Mouse (Mus musculus) heart, embryonic 14.5 days (tissue): ENCODE results near the gene Rpl11. TPM values are rescaled to one million over a fixed set of nuclear protein-coding genes. Genes with fewer than 3 reads are reported as not detected.

ENCODE experiments used
- ATAC-seq: fragments of 200-750 bp; cut with Nextera tagmentation; 2 replicates; pipeline ENCODE4 v1.8.0; 2017; ENCODE audit warnings: low read depth, moderate TSS enrichment; ENCODE audit not compliant: insufficient number of reproducible peaks, insufficient read depth, low FRiP score
- H3K27ac ChIP-seq, 2 experiments: fragments of 200-500 bp in 1 of 2; fragments of 300-500 bp in 1 of 2; sonication (generic) in 1 of 2; replicated peaks in 1 of 2; 2 replicates each; pipeline ENCODE4 v1.5.1; 2012 to 2014; ENCODE audit warnings: low read depth in 2 of 2, low read length in 2 of 2, control low read depth in 1 of 2, mild to moderate bottlenecking in 1 of 2, mixed read lengths in 1 of 2; ENCODE audit not compliant: control insufficient read depth in 1 of 2, insufficient read depth in 1 of 2
- H3K27me3 ChIP-seq: fragments of 300-500 bp; sonication (generic); 2 replicates; pipeline ENCODE4 v1.6.1; 2014; ENCODE audit warnings: mild to moderate bottlenecking, low read length, control low read depth; ENCODE audit not compliant: control insufficient read depth, insufficient read depth
- H3K36me3 ChIP-seq: fragments of 300-500 bp; sonication (generic); 2 replicates; pipeline ENCODE4 v1.6.1; 2014; ENCODE audit warnings: mild to moderate bottlenecking, control low read depth, low read length, mixed read lengths; ENCODE audit not compliant: control insufficient read depth, insufficient read depth
- H3K4me1 ChIP-seq, 2 experiments: fragments of 200-500 bp in 1 of 2; fragments of 300-500 bp in 1 of 2; sonication (generic) in 1 of 2; 2 replicates each; pipeline ENCODE4 v1.6.1; 2012 to 2014; ENCODE audit warnings: low read length in 2 of 2, control low read depth in 1 of 2, mixed read lengths in 1 of 2; ENCODE audit not compliant: control insufficient read depth in 2 of 2, insufficient read depth in 2 of 2
- H3K4me2 ChIP-seq: fragments of 300-500 bp; sonication (generic); 2 replicates; pipeline ENCODE4 v1.6.1; 2014; ENCODE audit warnings: mild to moderate bottlenecking, low read length
- H3K4me3 ChIP-seq, 2 experiments: fragments of 200-500 bp in 1 of 2; fragments of 300-500 bp in 1 of 2; sonication (generic) in 1 of 2; 2 replicates each; pipeline ENCODE4 v1.5.1; 2012 to 2014; ENCODE audit warnings: low read length in 2 of 2, mild to moderate bottlenecking in 2 of 2, control low read depth in 1 of 2, low read depth in 1 of 2, moderate library complexity in 1 of 2; ENCODE audit not compliant: control insufficient read depth in 1 of 2, insufficient read depth in 1 of 2
- H3K9ac ChIP-seq: fragments of 300-500 bp; sonication (generic); 2 replicates; pipeline ENCODE4 v1.6.1; 2014; ENCODE audit warnings: mild to moderate bottlenecking, low read length
- H3K9me3 ChIP-seq: fragments of 300-500 bp; sonication (generic); 2 replicates; pipeline ENCODE4 v1.6.1; 2016; ENCODE audit warnings: low read length, control low read depth; ENCODE audit not compliant: control insufficient read depth
- WGBS: fragments of 180-500 bp; shearing (Covaris S2); extraction: QIAGEN DNeasy Blood & Tissue Kit; methylation state at CpG from one replicate; pipeline ENCODE4 v1.1.7; 2014; 5-methylcytosine and 5-hydroxymethylcytosine counted together
- polyA plus RNA-seq: library from polyadenylated mRNA; unstranded; fragments of >200 nt; fragmentation: Nextera tagmentation; extraction: Ambion mirVana; gene quantifications from 2 replicates; pipeline ENCODE4 v1.2.1, GENCODE M21; 2014

Rpl11 gene
- polyA plus RNA-seq, 1 experiment from 2014 or later: 329 TPM

- Histone ChIP-seq H3K4me1 (peaks cover 6 to 7% of the 10 kb centered on the region in 2 experiments; a peak in 3 of 4 replicates), H3K4me3 (no peak overlapping the region), H3K9me3 (no peaks in the 10 kb centered on the region), H3K9ac (no peak overlapping the region), H3K27me3 (peaks cover 26% of the 10 kb centered on the region), H3K27ac (no peak overlapping the region), H3K4me2 (no peak overlapping the region), H3K36me3 (no peaks in the 10 kb centered on the region)
- no peak for ATAC-seq
- 59% methylated on average over 19 of the region's 19 CpGs for WGBS
These were observed 30.3 kb upstream of the Rpl11 start for GRCm38 (mm10) chr4:136083269-136084105.

GRCm38 (mm10) chr4:136081729-136082128, 28.5 kb upstream of the Rpl11 start:
- H3K9me3 ChIP-seq: no peaks in the 10 kb centered on the region
- H3K4me2 ChIP-seq: peak overlapping the region; percentile 60
- ATAC-seq: no peak
- H3K9ac ChIP-seq: peak overlapping the region; percentile 25; the same call in 1 of the 2 replicates
- WGBS: 5% methylated on average over 24 of the region's 28 CpGs
- H3K4me1 ChIP-seq: peaks cover 6 to 7% of the 10 kb centered on the region in 2 experiments; a peak in 3 of 4 replicates
- peak overlapping the region; percentile 1 to 26; a peak in 2 of 4 replicates for H3K4me3 ChIP-seq
- H3K27me3 ChIP-seq: peaks cover 26% of the 10 kb centered on the region
- H3K36me3 ChIP-seq: no peaks in the 10 kb centered on the region
- no peak overlapping the region for H3K27ac ChIP-seq

- WGBS: 47% methylated on average over 2 of the region's 2 CpGs
- no peak overlapping the region for H3K27ac ChIP-seq
- H3K36me3 ChIP-seq: no peaks in the 10 kb centered on the region
- H3K27me3 ChIP-seq: peaks cover 26% of the 10 kb centered on the region
- no peak overlapping the region for H3K4me3 ChIP-seq
- peaks cover 6 to 7% of the 10 kb centered on the region in 2 experiments; a peak in 3 of 4 replicates for H3K4me1 ChIP-seq
- ATAC-seq: no peak
- H3K9me3 ChIP-seq: no peaks in the 10 kb centered on the region
- no peak overlapping the region for H3K4me2 ChIP-seq
- H3K9ac ChIP-seq: no peak overlapping the region
These were observed 25.4 kb upstream of the Rpl11 start for GRCm38 (mm10) chr4:136078649-136079048.

- Histone ChIP-seq H3K27me3 (peaks cover 20% of the 10 kb centered on the region), H3K9ac (no peak overlapping the region), H3K4me2 (no peak overlapping the region), H3K9me3 (no peaks in the 10 kb centered on the region), H3K36me3 (no peaks in the 10 kb centered on the region), H3K27ac (no peak overlapping the region), H3K4me1 (peaks cover 3 to 7% of the 10 kb centered on the region in 2 experiments; a peak in 3 of 4 replicates), H3K4me3 (no peak overlapping the region)
- ATAC-seq: no peak
- 62% methylated on average over 15 of the region's 15 CpGs for WGBS
These were observed 23.7 kb upstream of the Rpl11 start for GRCm38 (mm10) chr4:136076776-136077538.

- ATAC-seq: peak; percentile 39; the same call in 1 of the 2 replicates
- H3K4me2 ChIP-seq: peak overlapping the region; percentile 43
- H3K36me3 ChIP-seq: no peaks in the 10 kb centered on the region
- H3K27me3 ChIP-seq: no peaks in the 10 kb centered on the region
- peak overlapping the region in 1 of 2 experiments; percentile 41; a peak in 2 of 4 replicates for H3K27ac ChIP-seq
- H3K4me3 ChIP-seq: no peak overlapping the region
- 0 out of 2 replicates have a peak overlapping the region, but pooled peaks have one; percentile 21 for H3K9ac ChIP-seq
- H3K9me3 ChIP-seq: no peaks in the 10 kb centered on the region
- 2% methylated on average over 15 of the region's 15 CpGs for WGBS
- peaks cover 8 to 12% of the 10 kb centered on the region in 2 experiments for H3K4me1 ChIP-seq
These were observed 18.0 kb upstream of the Rpl11 start for GRCm38 (mm10) chr4:136071178-136071714.

- 43% methylated on average over 6 of the region's 6 CpGs for WGBS
- Histone ChIP-seq H3K27me3 (no peaks in the 10 kb centered on the region), H3K27ac (peak overlapping the region in 1 of 2 experiments; percentile 41; a peak in 1 of 4 replicates), H3K4me1 (peaks cover 8 to 12% of the 10 kb centered on the region in 2 experiments), H3K36me3 (no peaks in the 10 kb centered on the region), H3K4me2 (peak overlapping the region; percentile 43), H3K9me3 (no peaks in the 10 kb centered on the region), H3K9ac (peak overlapping the region; percentile 21; the same call in 1 of the 2 replicates), H3K4me3 (no peak overlapping the region)
- ATAC-seq: no peak
These were observed 17.4 kb upstream of the Rpl11 start for GRCm38 (mm10) chr4:136070592-136070991.

GRCm38 (mm10) chr4:136069954-136070353, 16.7 kb upstream of the Rpl11 start:
- ATAC-seq: peak; percentile 48; the same call in 1 of the 2 replicates
- H3K36me3 ChIP-seq: no peaks in the 10 kb centered on the region
- WGBS: 2% methylated on average over 18 of the region's 18 CpGs
- no peaks in the 10 kb centered on the region for H3K9me3 ChIP-seq
- peak overlapping the region in 1 of 2 experiments; percentile 41; a peak in 2 of 4 replicates for H3K27ac ChIP-seq
- peak overlapping the region; percentile 31; the same call in 1 of the 2 replicates for H3K9ac ChIP-seq
- H3K4me1 ChIP-seq: peaks cover 8 to 12% of the 10 kb centered on the region in 2 experiments
- no peak overlapping the region for H3K4me3 ChIP-seq
- no peak overlapping the region; the same call in 1 of the 2 replicates for H3K4me2 ChIP-seq
- H3K27me3 ChIP-seq: no peaks in the 10 kb centered on the region
